Mouse (Mus musculus) liver, postnatal 0 days (tissue): ENCODE measurements at regions not wholly inside any gene's neighbourhood (a gene's known extent, or its start where the extent isn't known, plus 50 kb on each side); places are given as distances from the start of the nearest gene placed in this dataset.

Source experiments
- CTCF ChIP-seq: sonication (generic); IDR thresholded peaks from 2 replicates; pipeline ENCODE4 v1.5.1; 2016; ENCODE audit warnings: antibody characterized with exemption, low read depth
- EP300 ChIP-seq: IDR thresholded peaks from 2 replicates; pipeline ENCODE4 v1.6.1; 2016; ENCODE audit warnings: antibody characterized with exemption, low read depth, mild to moderate bottlenecking

DNA sequence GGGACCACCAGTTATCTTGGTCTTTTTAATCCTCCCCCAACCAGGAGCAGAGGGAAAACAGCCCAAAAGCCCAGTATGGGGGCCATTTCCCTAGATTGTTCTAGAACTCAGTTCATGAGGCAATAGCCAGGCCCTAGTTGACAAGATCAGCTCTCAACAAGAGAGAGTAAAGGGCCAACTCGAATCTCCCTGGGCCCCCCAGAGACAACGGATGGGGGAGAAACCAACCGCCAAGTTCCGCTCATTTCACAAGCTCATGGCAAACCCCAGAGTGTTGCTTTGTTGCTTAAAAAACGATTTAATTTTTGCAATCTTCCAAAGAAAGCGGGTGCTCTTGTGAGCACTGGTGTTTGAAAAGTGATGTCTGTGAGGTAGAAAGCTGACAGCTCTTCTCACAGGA lies 108.5 kb upstream of the Irf2bp2 start:
- TF ChIP-seq EP300 (no peak), CTCF (no peak)
